ENCODE assay signal across 8 mouse cellular contexts in genomic region chr7:17050933-17051594, GRCm38 (mm10). TPM values are rescaled to one million over a fixed set of nuclear protein-coding genes. Genes with fewer than 3 reads are reported as not detected.
A peak's percentile ranks its signal among the peaks of the same experiment; 100 is the strongest.
DNase-seq lines count a peak whose midpoint lies in the region; ATAC-seq and TF ChIP-seq lines count a peak whose summit lies in the region.

No protein-coding gene starts in this region.

- DNase-seq in forebrain, embryonic 10.5 days (ENCODE audit: extremely low spot score, low spot score) = peak; percentile 70
- peak; percentile 70 for DNase-seq in cerebellum, adult 11-12 months
- DNase-seq in gastrocnemius, adult 2 months = peak; percentile 74
- peak; percentile 77 for DNase-seq in kidney, adult 2 months
- DNase-seq in lung, adult 2 months = peak; percentile 76
- peak; percentile 39 to 48 for DNase-seq in spleen, postnatal 36 days (ENCODE audit: low spot score in 2 of 2)

- H3K36me3 ChIP-seq in forebrain, embryonic 10.5 days (replicated peaks) = 0 out of 2 replicates have a peak, but pooled peaks cover 3% of the 10 kb centered on the region
- H3K36me3 ChIP-seq in forebrain, embryonic 13.5 days (ENCODE audit: poor library complexity, severe bottlenecking) = peaks cover 24% of the 10 kb centered on the region
- no peaks in the 10 kb centered on the region for H3K36me3 ChIP-seq in kidney, adult 2 months (ENCODE audit: control insufficient read depth, insufficient read depth, low read length)

- intact Hi-C loops in gastrocnemius, adult 2 months (cut with DNase I) = loop anchor here (1.0 to 10.0 kb wide), 3 partner anchors 22 to 1126 kb away; partner anchors contain the start of gene Selenow

- ATAC-seq in forebrain, embryonic 13.5 days = no peak
- peak; percentile 87 for ATAC-seq in CD4-positive, CD25-positive, alpha-beta regulatory T cell, adult 4 months

- H3K4me1 ChIP-seq in forebrain, embryonic 10.5 days = peaks cover 14% of the 10 kb centered on the region
- peaks cover 5% of the 10 kb centered on the region for H3K4me1 ChIP-seq in forebrain, embryonic 13.5 days
- peaks cover 3% of the 10 kb centered on the region; the same call in 1 of the 2 replicates for H3K4me1 ChIP-seq in kidney, adult 2 months (ENCODE audit: control insufficient read depth, insufficient read depth, low read length)
- no peaks in the 10 kb centered on the region for H3K4me1 ChIP-seq in lung, adult 2 months (ENCODE audit: control insufficient read depth, insufficient read depth, low read length)

- no peak overlapping the region for H3K27ac ChIP-seq in forebrain, embryonic 10.5 days
- no peak overlapping the region for H3K27ac ChIP-seq in forebrain, embryonic 13.5 days
- H3K27ac ChIP-seq in gastrocnemius, adult 2 months = no peak overlapping the region
- no peak overlapping the region for H3K27ac ChIP-seq in kidney, adult 2 months (ENCODE audit: insufficient read depth, low read depth, low read length)

- H3K9me3 ChIP-seq in forebrain, embryonic 10.5 days = peaks cover 3% of the 10 kb centered on the region; the same call in 1 of the 2 replicates
- H3K9me3 ChIP-seq in forebrain, embryonic 13.5 days (replicated peaks) = no peaks in the 10 kb centered on the region

- WGBS in forebrain, embryonic 10.5 days = 12% methylated on average over 17 of the region's 17 CpGs
- 10% methylated on average over 15 of the region's 17 CpGs for WGBS in forebrain, embryonic 13.5 days
- 12% methylated on average over 15 of the region's 17 CpGs for WGBS in kidney, adult 2 months
- 22% methylated on average over 15 of the region's 17 CpGs for WGBS in lung, adult 2 months

- H3K4me3 ChIP-seq in forebrain, embryonic 10.5 days = no peak overlapping the region
- no peak overlapping the region for H3K4me3 ChIP-seq in forebrain, embryonic 13.5 days
- H3K4me3 ChIP-seq in gastrocnemius, adult 2 months = no peak overlapping the region
- H3K4me3 ChIP-seq in kidney, adult 2 months (ENCODE audit: insufficient read depth, low read depth, low read length) = no peak overlapping the region
- H3K4me3 ChIP-seq in lung, adult 2 months (replicated peaks; ENCODE audit: extremely low read depth, low read depth, low read length) = no peak overlapping the region

- TF ChIP-seq POLR2A in kidney, adult 2 months (IDR thresholded peaks at IDR 0.05; ENCODE audit: low read depth, low read length) = no peak
- TF ChIP-seq POLR2A in lung, adult 2 months (IDR thresholded peaks at IDR 0.05; ENCODE audit: borderline replicate concordance, extremely low read depth, low read depth, low read length) = no peak

- H3K27me3 ChIP-seq in forebrain, embryonic 10.5 days (ENCODE audit: poor library complexity, severe bottlenecking) = peaks cover 2% of the 10 kb centered on the region
- no peaks in the 10 kb centered on the region for H3K27me3 ChIP-seq in forebrain, embryonic 13.5 days
- no peaks in the 10 kb centered on the region for H3K27me3 ChIP-seq in kidney, adult 2 months (replicated peaks; ENCODE audit: control insufficient read depth, insufficient read depth, low read length)

- no peak overlapping the region for H3K4me2 ChIP-seq in forebrain, embryonic 13.5 days

- TF ChIP-seq CTCF in gastrocnemius, adult 2 months (IDR thresholded peaks at IDR 0.05) = peak; percentile 73
- peak; percentile 80 for TF ChIP-seq CTCF in kidney, adult 2 months (conservative IDR thresholded peaks at IDR 0.05; ENCODE audit: insufficient read depth, insufficient read length, low read depth, low read length)
- peak; percentile 78 for TF ChIP-seq CTCF in lung, adult 2 months (IDR thresholded peaks at IDR 0.05; ENCODE audit: insufficient read depth, low read length)

- no peak overlapping the region for H3K9ac ChIP-seq in forebrain, embryonic 13.5 days

RNA-seq across cellular contexts. Expression of gene Hif3a, which starts 11.2 kb away (rescaled TPM):
- polyA plus RNA-seq in forebrain, embryonic 10.5 days (2016; fragmentation: Nextera tagmentation; extraction: Ambion mirVana) = 4.3 and 5.3 TPM in 2 replicates
- polyA plus RNA-seq in forebrain, embryonic 13.5 days (2015; fragmentation: Nextera tagmentation; extraction: Ambion mirVana) = 4.7 and 5.8 TPM in 2 replicates
- polyA plus RNA-seq in CD4-positive, CD25-positive, alpha-beta regulatory T cell, adult 4 months (2017; shearing (Covaris generic)) = under 1 TPM; 0.60 to 0.91 TPM
- total RNA-seq in gastrocnemius, adult 2 months (2021) = 1 to 10 TPM in 1 of 2 experiments, under 1 TPM in 1; 0.84 to 1.6 TPM
- 0.92 and 0.95 TPM in 2 replicates for polyA plus RNA-seq in kidney, adult 2 months (2012; rRNA removed)
- 1.7 and 5.5 TPM in 2 replicates for polyA plus RNA-seq in lung, adult 2 months (2012; rRNA removed)

RNA-seq across cellular contexts. Expression of gene Psg16, which starts 22.8 kb away (rescaled TPM):
- 0.11 and 0.12 TPM in 2 replicates for polyA plus RNA-seq in forebrain, embryonic 10.5 days (2016; fragmentation: Nextera tagmentation; extraction: Ambion mirVana)
- 0.53 and 1.3 TPM in 2 replicates for polyA plus RNA-seq in forebrain, embryonic 13.5 days (2015; fragmentation: Nextera tagmentation; extraction: Ambion mirVana)
- 1 to 10 TPM in 1 of 2 experiments, under 1 TPM in 1; 0.13 to 1.4 TPM for polyA plus RNA-seq in CD4-positive, CD25-positive, alpha-beta regulatory T cell, adult 4 months (2017; shearing (Covaris generic))
- total RNA-seq in gastrocnemius, adult 2 months (2021) = under 1 TPM; 0.08 to 0.14 TPM
- polyA plus RNA-seq in kidney, adult 2 months (2012; rRNA removed) = 0.05 TPM in 1 of 2 replicates, not detected in the other
- 0.09 TPM in 1 of 2 replicates, not detected in the other for polyA plus RNA-seq in lung, adult 2 months (2012; rRNA removed)

RNA-seq across cellular contexts. Expression of gene Ppp5c, which starts 23.3 kb away (rescaled TPM):
- 149 and 150 TPM in 2 replicates for polyA plus RNA-seq in forebrain, embryonic 10.5 days (2016; fragmentation: Nextera tagmentation; extraction: Ambion mirVana)
- polyA plus RNA-seq in forebrain, embryonic 13.5 days (2015; fragmentation: Nextera tagmentation; extraction: Ambion mirVana) = 103 and 113 TPM in 2 replicates
- 10 to 100 TPM; 56.6 to 76.0 TPM for polyA plus RNA-seq in CD4-positive, CD25-positive, alpha-beta regulatory T cell, adult 4 months (2017; shearing (Covaris generic))
- total RNA-seq in gastrocnemius, adult 2 months (2021) = 10 to 100 TPM; 64.8 to 65.8 TPM
- 199 and 226 TPM in 2 replicates for polyA plus RNA-seq in kidney, adult 2 months (2012; rRNA removed)
- 141 and 153 TPM in 2 replicates for polyA plus RNA-seq in lung, adult 2 months (2012; rRNA removed)

RNA-seq across cellular contexts. Expression of gene Ccdc8, which starts 58.6 kb away (rescaled TPM):
- polyA plus RNA-seq in forebrain, embryonic 10.5 days (2016; fragmentation: Nextera tagmentation; extraction: Ambion mirVana) = 7.8 and 8.9 TPM in 2 replicates
- 6.0 and 8.6 TPM in 2 replicates for polyA plus RNA-seq in forebrain, embryonic 13.5 days (2015; fragmentation: Nextera tagmentation; extraction: Ambion mirVana)
- under 1 TPM in 1 of 2 experiments, not detected in 1; 0.20 TPM for polyA plus RNA-seq in CD4-positive, CD25-positive, alpha-beta regulatory T cell, adult 4 months (2017; shearing (Covaris generic))
- 1 to 10 TPM in 1 of 2 experiments, under 1 TPM in 1; 0.74 to 1.5 TPM for total RNA-seq in gastrocnemius, adult 2 months (2021)
- polyA plus RNA-seq in kidney, adult 2 months (2012; rRNA removed) = 0.81 and 1.0 TPM in 2 replicates
- polyA plus RNA-seq in lung, adult 2 months (2012; rRNA removed) = 4.1 and 5.2 TPM in 2 replicates
